Mouse (Mus musculus): ENCODE data around the gene Kdm2b.
"Not testable (repeated sequence)": the region's sequence is repeated elsewhere in the genome, so short reads cannot be mapped to it uniquely, and the experiment has no call there.

Kdm2b gene

GRCm38 (mm10) chr5:123010806-123011205 lies 21.2 kb upstream of the Kdm2b start:
- DNase-seq, result peak; percentile 53

- DNase-seq, result no peak
These were observed 20.2 kb upstream of the Kdm2b start for GRCm38 (mm10) chr5:123009873-123010272.

GRCm38 (mm10) chr5:123008877-123009493 lies 19.4 kb upstream of the Kdm2b start:
- DNase-seq, result no peak

DNA sequence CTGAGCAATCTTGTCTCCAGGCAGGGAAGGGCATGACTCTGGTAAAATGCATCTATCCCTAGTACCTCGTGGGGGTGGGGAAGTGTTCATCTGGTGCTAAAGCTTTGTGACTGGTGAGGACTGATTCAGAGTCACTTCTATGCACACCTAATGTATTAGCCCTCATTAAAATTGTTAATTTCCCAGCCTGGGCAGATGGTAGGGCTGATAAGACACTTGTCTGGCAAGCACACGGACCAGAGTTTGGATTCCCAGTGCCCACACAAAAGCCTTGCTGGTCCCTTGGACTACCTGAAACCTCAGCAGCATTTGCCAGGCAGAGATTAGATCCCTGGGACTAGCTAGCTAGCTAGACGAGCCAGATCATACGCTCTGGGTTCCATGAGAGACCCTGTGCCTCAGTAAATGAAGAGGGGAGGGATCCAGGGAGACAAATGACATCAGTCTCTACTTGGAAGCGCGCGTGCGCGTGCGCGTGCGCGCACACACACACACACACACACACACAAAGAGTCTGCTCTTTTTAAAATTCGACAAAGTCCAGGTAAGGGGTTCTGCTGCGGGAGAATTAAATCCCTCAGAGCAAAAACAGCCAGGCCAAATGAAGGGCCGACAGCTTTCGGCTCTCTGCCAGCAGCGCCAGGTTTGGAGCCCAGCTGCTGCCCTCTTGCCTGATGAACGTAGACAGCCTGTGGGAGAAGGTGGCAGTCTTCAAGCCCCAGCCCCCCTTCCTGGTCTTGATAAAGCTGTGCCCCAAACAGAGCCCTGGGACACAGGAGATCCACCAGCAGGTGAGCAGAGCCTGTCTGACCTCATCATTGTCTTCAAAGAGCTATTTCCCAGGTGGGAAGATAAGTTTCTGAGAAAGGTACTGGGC lies 16.3 kb upstream of the Kdm2b start:
- DNase-seq, result no peak

DNA sequence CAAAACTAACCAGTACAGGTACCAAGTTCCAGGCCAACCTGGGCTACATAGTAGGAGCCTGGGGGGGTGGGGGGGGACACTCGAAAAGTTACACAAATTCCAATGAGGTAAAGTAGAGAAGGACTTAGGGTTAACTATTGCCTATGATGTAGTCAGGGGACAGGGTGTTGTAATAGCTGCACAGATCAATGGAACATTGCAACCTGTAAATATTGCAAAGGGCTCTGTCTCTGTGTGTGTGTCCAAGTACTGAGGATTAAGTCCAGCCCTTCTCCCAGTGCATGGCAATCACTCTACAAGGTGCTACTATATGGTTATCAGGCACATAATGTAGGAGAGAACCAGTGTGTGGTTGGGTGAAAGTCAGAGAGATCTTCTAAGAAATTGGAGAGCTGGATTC lies 11.3 kb upstream of the Kdm2b start:
- DNase-seq, result no peak

DNA sequence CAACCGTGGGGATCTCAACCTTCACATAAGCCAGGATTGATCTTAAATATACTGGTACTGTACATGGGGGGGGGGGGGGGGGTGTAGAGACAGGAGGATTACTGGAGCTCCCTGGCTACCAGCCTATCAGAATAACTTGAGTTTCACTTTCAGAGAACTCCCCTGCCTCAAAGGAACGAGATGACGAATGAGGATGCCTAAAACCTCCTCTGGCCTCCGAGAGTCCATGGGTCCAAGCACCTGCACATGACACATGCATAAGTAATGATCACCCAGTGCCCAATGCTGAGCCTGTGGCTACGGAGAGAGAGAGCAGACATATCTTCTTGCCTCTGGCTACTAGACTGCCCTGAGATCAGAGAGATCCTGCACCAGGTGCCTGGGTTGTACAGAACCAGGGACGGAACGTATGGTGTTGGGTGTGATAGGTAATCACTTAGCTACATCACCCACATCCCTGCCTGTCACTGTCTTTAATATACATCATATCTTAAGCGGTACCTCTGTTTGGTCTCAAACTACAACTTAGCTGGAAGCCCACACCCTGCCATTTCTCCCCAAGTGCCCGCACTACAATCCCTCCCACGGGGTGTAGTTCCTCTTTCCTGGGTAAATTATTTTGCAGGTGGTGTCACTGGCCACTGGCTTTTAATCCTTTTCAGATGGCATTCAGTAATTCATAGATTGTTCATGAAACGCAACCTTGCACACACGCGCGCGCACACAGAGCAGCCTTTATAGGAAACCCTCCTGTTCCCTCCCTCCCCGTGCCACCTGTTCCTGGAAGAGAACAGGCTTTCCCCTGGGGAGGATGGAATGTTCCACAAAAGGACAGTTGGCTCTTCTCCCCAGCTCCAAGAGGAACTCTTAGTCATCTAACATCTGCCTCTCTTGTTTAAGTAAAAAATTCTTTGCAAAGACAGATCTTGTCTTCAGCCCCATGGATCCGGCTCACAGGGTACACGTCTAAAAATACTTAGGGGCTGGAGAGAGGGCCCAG lies 7.9 kb upstream of the Kdm2b start:
- no peak for DNase-seq

GRCm38 (mm10) chr5:122994910-122995309 lies 5.3 kb upstream of the Kdm2b start:
- no peak for DNase-seq

DNA sequence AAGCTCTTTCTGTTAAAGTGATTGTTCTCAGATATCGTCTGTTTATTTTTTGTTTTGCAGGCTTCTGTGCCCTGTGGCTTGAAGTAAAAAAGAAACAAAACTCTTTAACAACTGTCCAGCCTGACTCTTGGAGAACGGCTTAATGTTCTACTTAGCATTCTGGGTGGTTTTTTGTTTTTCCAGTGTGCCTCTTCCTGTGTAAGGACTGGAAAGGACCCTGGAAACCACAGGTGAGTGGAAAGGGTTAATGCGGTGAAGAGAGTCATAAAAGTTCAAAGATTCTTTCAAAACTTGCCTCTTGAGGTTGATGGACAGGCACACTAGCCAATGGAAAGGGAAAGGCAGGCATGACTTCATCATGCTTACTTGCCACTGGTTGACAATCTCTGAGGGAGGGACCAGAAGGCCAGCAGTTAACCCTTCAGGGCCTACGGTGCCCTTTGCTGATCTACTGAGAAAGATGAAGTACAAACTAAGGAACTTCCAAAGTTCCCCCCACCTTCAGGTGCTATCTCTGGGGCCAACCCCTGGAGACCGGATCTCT lies 4.8 kb upstream of the Kdm2b start:
- DNase-seq, result peak; percentile 96

GRCm38 (mm10) chr5:122993811-122994210 lies 4.2 kb upstream of the Kdm2b start:
- DNase-seq, result no peak

GRCm38 (mm10) chr5:122991350-122992004 lies 1.9 kb upstream of the Kdm2b start:
- DNase-seq, result no peak

DNA sequence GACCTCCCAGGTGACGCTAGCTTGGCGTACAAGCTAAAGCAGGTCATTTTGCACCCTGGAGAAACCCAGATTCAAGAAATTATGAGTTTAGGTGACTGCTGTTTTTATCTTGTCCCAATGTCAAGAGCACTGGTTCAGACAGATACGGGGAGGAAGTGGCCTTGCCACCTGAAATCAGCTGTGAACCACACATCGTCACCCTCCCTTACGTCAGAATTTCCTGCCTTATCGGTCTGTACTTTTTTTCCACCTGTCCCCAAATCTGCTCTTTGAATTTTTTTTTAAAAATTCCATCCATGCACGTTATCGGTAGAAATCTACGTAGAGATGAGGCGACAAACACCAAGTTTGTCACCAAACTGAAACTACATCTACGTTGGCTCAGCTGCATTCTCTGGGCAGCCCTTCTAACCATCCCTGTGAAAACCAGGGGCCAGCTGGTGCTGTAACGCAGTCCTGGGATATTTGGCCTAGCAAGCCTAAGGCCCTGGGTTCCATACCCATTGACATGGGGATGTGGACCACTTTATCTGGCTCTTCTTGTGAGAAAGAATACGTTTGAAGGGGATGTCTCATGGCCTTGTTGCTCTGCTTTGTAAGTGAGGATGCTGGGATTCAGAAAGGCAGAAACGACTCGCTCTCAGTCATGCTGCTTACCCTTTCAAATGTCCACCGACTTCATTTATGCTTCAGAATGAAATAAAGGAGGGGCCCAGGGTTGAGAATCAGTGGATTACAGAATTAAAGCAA lies 963 bp upstream of the Kdm2b start:
- peak; percentile 56 for DNase-seq

- peak; percentile 89 for DNase-seq
These were observed 560 bp downstream of the Kdm2b start for GRCm38 (mm10) chr5:122989001-122989525.

DNA sequence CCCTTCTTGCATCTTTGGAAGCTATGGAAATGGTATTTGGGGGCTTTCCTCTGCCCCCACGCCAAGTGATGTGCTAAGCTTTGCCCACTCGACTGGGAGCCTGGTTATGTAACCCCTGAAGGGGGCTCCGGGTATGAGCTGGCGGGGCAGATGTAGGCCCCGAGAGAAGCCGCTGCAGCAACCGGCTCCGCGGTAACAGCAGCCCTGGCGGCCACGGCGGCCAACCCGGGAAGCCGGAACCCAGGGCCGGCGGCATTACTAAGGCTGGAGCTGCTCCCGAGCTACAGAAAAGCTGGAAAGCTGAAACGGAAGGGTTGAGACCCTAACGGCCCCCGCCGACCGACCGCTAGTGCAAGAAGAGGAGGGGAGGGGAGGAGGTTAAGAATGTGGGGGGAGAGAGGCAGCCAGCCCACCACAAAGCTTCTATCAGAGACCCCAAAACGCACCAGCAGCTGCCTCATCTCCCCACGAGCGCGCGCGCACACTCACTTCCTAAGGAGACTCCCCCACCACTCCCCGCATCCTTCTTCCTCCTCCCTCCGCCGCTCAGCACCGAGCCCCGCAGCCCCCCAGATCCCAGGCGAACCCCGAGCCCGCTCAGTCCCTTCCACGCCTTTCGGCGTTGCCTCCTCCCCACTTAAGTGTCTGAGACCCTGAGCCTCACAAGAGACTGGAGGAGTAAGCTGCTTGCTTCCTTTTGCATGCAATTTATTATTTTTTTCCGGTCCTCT lies 1.4 kb downstream of the Kdm2b start:
- DNase-seq, result peak; percentile 80

DNA sequence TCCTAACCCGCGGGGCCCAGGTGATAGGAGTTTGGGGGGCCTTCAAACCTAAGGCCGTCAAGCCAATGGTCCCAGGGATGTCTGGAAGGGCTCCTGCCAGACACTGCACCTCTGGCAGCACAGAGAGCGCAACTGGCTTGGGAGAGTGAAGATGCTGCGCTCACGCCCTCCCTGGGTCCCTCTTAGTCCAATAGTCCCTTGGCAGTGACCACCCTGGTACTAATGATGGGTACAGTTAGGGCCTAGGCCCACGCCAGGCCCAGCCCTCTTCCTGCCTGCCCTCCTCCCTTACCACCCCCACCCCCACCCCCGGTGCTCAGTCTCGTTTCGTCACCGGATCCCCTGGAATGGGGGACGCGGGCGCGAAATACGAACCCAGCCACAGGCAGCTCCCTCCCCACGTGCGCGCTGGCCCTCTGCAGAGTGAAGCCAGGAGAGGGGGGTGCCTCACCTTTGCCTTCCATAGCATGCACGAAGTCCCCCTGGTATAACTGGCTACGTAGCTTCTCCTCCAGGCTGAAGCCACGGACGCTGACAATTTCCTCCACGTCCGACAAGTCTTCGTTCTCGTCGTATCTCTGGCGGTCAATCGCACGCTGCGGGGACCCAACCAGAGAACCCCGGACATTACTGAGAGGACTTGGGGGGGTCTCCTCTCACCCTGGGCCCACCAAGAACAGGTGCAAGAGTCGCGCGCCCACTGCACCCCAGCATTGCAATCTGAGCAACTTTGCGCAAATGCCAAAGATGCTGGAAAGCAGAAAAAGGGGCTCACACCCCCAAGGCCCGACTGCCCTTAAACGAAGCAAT lies 2.2 kb downstream of the Kdm2b start:
- DNase-seq, result peak; percentile 72

- DNase-seq, result peak; percentile 28
These were observed 3.5 kb downstream of the Kdm2b start for GRCm38 (mm10) chr5:122986091-122986493.

- DNase-seq, result no peak
These were observed 4.3 kb downstream of the Kdm2b start for GRCm38 (mm10) chr5:122985276-122985675.

DNA sequence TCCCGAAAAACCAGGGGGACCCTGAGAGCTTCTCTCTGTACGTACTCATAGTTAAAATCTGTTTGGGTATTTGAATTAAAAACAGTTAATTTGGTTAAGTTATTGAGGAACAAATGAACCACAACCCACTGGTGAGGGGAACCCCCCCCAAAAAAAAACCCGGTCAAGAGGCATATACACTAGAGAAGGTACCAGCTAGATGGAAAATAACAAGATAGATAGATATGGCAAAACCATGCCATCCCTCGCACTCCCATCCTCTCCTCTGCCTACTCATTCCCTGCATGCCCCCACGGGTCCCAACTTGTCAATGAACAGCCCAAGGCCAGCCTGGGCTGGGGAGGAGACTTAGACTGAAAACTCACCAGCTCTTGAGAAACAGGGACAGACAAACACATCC lies 5.1 kb downstream of the Kdm2b start:
- DNase-seq, result no peak

GRCm38 (mm10) chr5:122978970-122979369 lies 10.7 kb downstream of the Kdm2b start:
- no peak for DNase-seq

DNA sequence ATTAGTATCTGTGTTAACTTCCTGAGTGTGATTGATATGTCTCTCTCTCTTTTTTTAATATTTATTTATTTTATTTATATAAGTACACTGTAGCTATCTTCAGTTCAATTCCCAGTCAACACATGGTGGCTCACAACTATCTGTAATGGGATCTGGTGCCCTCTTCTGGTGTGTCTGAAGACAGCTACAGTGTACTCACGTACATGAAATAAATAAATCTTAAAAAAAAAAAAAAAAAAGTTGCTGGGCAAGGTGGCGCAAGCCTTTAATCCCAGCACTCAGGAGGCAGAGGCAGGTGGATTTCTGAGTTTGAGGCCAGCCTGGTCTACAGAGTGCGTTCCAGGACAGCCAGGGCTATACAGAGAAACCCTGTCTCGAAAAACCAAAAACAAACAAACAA lies 14.9 kb downstream of the Kdm2b start:
- DNase-seq, result not testable (repeated sequence)

GRCm38 (mm10) chr5:122972116-122972515 lies 17.5 kb downstream of the Kdm2b start:
- no peak for DNase-seq
